Mouse (Mus musculus): Measurements from ENCODE around the gene Olfr91.

Gene Olfr91

GRCm38 (mm10) chr17:37062101-37062641, 35.9 kb downstream of the Olfr91 start:
- DNase-seq (ENCODE audit: low spot score in 2 of 2) = no peak

GRCm38 (mm10) chr17:37061435-37061834, 36.6 kb downstream of the Olfr91 start:
- DNase-seq (ENCODE audit: low spot score in 2 of 2) = no peak

- no peak for DNase-seq (ENCODE audit: low spot score in 2 of 2)
These were observed 41.1 kb downstream of the Olfr91 start for GRCm38 (mm10) chr17:37056957-37057356.

GRCm38 (mm10) chr17:37051745-37052144, 46.3 kb downstream of the Olfr91 start:
- DNase-seq (ENCODE audit: low spot score in 2 of 2) = no peak

- no peak for DNase-seq (ENCODE audit: low spot score in 2 of 2)
These were observed 47.2 kb downstream of the Olfr91 start for GRCm38 (mm10) chr17:37050876-37051275.

- peak; percentile 78 to 89 for DNase-seq (ENCODE audit: low spot score in 2 of 2)
These were observed 47.7 kb downstream of the Olfr91 start for GRCm38 (mm10) chr17:37050399-37050798.

- peak; percentile 79 to 86 for DNase-seq (ENCODE audit: low spot score in 2 of 2)
These were observed 48.3 kb downstream of the Olfr91 start for GRCm38 (mm10) chr17:37049570-37050310.

- no peak for DNase-seq (ENCODE audit: low spot score in 2 of 2)
These were observed 49.7 kb downstream of the Olfr91 start for GRCm38 (mm10) chr17:37048383-37048782.

GRCm38 (mm10) chr17:37047981-37048380, 50.1 kb downstream of the Olfr91 start:
- DNase-seq (ENCODE audit: low spot score in 2 of 2) = no peak

- DNase-seq (ENCODE audit: low spot score in 2 of 2) = no peak
These were observed 50.6 kb downstream of the Olfr91 start for GRCm38 (mm10) chr17:37047332-37047976.

- DNase-seq (ENCODE audit: low spot score in 2 of 2) = peak in 1 of 2 experiments; percentile 52
These were observed 51.6 kb downstream of the Olfr91 start for GRCm38 (mm10) chr17:37046312-37047112.

GRCm38 (mm10) chr17:37045611-37046311, 52.3 kb downstream of the Olfr91 start, which contains the start of gene Gabbr1:
Gabbr1 (plus strand) TSS chr17:37045966.
- peak; percentile 49 to 65 for DNase-seq (ENCODE audit: low spot score in 2 of 2)

- DNase-seq (ENCODE audit: low spot score in 2 of 2) = no peak
These were observed 53.3 kb downstream of the Olfr91 start for GRCm38 (mm10) chr17:37044651-37045244.

Data from frontal cortex, postnatal 25 days (tissue).